Mouse (Mus musculus) heart, embryonic 16.5 days (tissue): ENCODE measurements around the gene Zfyve21. TPM values are rescaled to one million over a fixed set of nuclear protein-coding genes. Genes with fewer than 3 reads are reported as not detected.

Source experiments
- ATAC-seq: fragments of 200-750 bp; cut with Nextera tagmentation; replicated peaks from 2 replicates; pipeline ENCODE4 v1.8.0; 2017; ENCODE audit warnings: moderate number of reproducible peaks; ENCODE audit not compliant: insufficient read depth, low FRiP score; ENCODE audit errors: extremely low read depth
- H3K27ac ChIP-seq: fragments of 300-500 bp; sonication (generic); 2 replicates; pipeline ENCODE4 v1.5.1; 2014; ENCODE audit warnings: mild to moderate bottlenecking, low read length, control low read depth, moderate library complexity
- H3K27me3 ChIP-seq: fragments of 300-500 bp; sonication (generic); 2 replicates; pipeline ENCODE4 v1.6.1; 2014; ENCODE audit warnings: low read length, mixed read lengths; ENCODE audit not compliant: control insufficient read depth, insufficient read depth
- H3K36me3 ChIP-seq: fragments of 300-500 bp; sonication (generic); 2 replicates; pipeline ENCODE4 v1.6.1; 2014; ENCODE audit not compliant: control insufficient read depth, insufficient read depth
- H3K4me1 ChIP-seq: fragments of 300-500 bp; sonication (generic); 2 replicates; pipeline ENCODE4 v1.6.1; 2014; ENCODE audit warnings: low read length, mixed read lengths; ENCODE audit not compliant: control insufficient read depth, insufficient read depth
- H3K4me2 ChIP-seq: fragments of 300-500 bp; sonication (generic); 2 replicates; pipeline ENCODE4 v1.6.1; 2014; ENCODE audit warnings: low read depth, mild to moderate bottlenecking, control low read depth, low read length
- H3K4me3 ChIP-seq: fragments of 300-500 bp; sonication (generic); 2 replicates; pipeline ENCODE4 v1.5.1; 2014; ENCODE audit warnings: mild to moderate bottlenecking, control low read depth, low read length
- H3K9ac ChIP-seq: fragments of 300-500 bp; sonication (generic); 2 replicates; pipeline ENCODE4 v1.6.1; 2014; ENCODE audit warnings: low read length, control low read depth
- H3K9me3 ChIP-seq: fragments of 300-500 bp; sonication (generic); replicated peaks from 2 replicates; pipeline ENCODE4 v1.6.1; 2016; ENCODE audit warnings: low read length; ENCODE audit not compliant: control insufficient read depth
- WGBS: fragments of 180-500 bp; shearing (Covaris S2); extraction: QIAGEN DNeasy Blood & Tissue Kit; methylation state at CpG from one replicate; pipeline ENCODE4 v1.1.7; 2014; 5-methylcytosine and 5-hydroxymethylcytosine counted together
- polyA plus RNA-seq: library from polyadenylated mRNA; unstranded; fragments of >200 nt; fragmentation: Nextera tagmentation; extraction: Ambion mirVana; gene quantifications from 2 replicates; pipeline ENCODE4 v1.2.1, GENCODE M21; 2015

The Zfyve21 gene
- 111 and 124 TPM in 2 replicates for polyA plus RNA-seq

GRCm38 (mm10) chr12:111813766-111814617, at the start of gene Zfyve21, which contains the start of gene Xrcc3:
TSS of gene Zfyve21 (plus strand) at chr12:111814170.
TSS of gene Xrcc3 (minus strand) at chr12:111813873.
- peak within 1 kb of the TSS; percentile 95 for H3K4me2 ChIP-seq
- ATAC-seq: peak; percentile 97
- no peaks in the 10 kb centered on the region for H3K9me3 ChIP-seq
- no peaks in the 10 kb centered on the region for H3K27me3 ChIP-seq
- peak within 1 kb of the TSS; percentile 64 for H3K4me3 ChIP-seq
- H3K4me1 ChIP-seq: peaks cover 39% of the 10 kb centered on the region
- H3K36me3 ChIP-seq: no peaks in the 10 kb centered on the region
- under 1% methylated on average over 87 of the region's 87 CpGs for WGBS
- H3K27ac ChIP-seq: peak within 1 kb of the TSS; percentile 97
- H3K9ac ChIP-seq: peak within 1 kb of the TSS; percentile 86

- ATAC-seq: no peak; the same call in 1 of the 2 replicates
- no peak overlapping the region for H3K4me3 ChIP-seq
- H3K4me2 ChIP-seq: peak overlapping the region; percentile 25
- peaks cover 2% of the 10 kb centered on the region; the same call in 1 of the 2 replicates for H3K36me3 ChIP-seq
- 44% methylated on average over 16 of the region's 16 CpGs for WGBS
- no peaks in the 10 kb centered on the region for H3K9me3 ChIP-seq
- peak overlapping the region; percentile 8; the same call in 1 of the 2 replicates for H3K9ac ChIP-seq
- H3K27ac ChIP-seq: peak overlapping the region; percentile 34
- H3K27me3 ChIP-seq: no peaks in the 10 kb centered on the region
- H3K4me1 ChIP-seq: peaks cover 45% of the 10 kb centered on the region
These were observed 47.4 kb upstream of the Zfyve21 start for GRCm38 (mm10) chr12:111766313-111767236.

GRCm38 (mm10) chr12:111768322-111768928, 45.5 kb upstream of the Zfyve21 start:
- no peaks in the 10 kb centered on the region for H3K9me3 ChIP-seq
- 86% methylated on average over 10 of the region's 10 CpGs for WGBS
- ATAC-seq: no peak
- no peak overlapping the region; the same call in 1 of the 2 replicates for H3K27ac ChIP-seq
- H3K9ac ChIP-seq: no peak overlapping the region
- H3K4me1 ChIP-seq: peaks cover 38% of the 10 kb centered on the region
- no peak overlapping the region for H3K4me3 ChIP-seq
- H3K4me2 ChIP-seq: no peak overlapping the region
- peaks cover 8% of the 10 kb centered on the region for H3K36me3 ChIP-seq
- H3K27me3 ChIP-seq: no peaks in the 10 kb centered on the region

GRCm38 (mm10) chr12:111769306-111769705, 44.7 kb upstream of the Zfyve21 start:
- ATAC-seq: peak; percentile 72
- no peaks in the 10 kb centered on the region for H3K9me3 ChIP-seq
- WGBS: 27% methylated on average over 10 of the region's 10 CpGs
- H3K9ac ChIP-seq: no peak overlapping the region
- peak overlapping the region; percentile 74 for H3K27ac ChIP-seq
- no peaks in the 10 kb centered on the region for H3K27me3 ChIP-seq
- H3K4me1 ChIP-seq: peaks cover 38% of the 10 kb centered on the region
- H3K4me3 ChIP-seq: no peak overlapping the region
- H3K4me2 ChIP-seq: no peak overlapping the region
- peaks cover 15% of the 10 kb centered on the region for H3K36me3 ChIP-seq

- Histone ChIP-seq H3K36me3 (peaks cover 21% of the 10 kb centered on the region), H3K9me3 (no peaks in the 10 kb centered on the region), H3K4me1 (peaks cover 38% of the 10 kb centered on the region), H3K27me3 (no peaks in the 10 kb centered on the region), H3K27ac (peak overlapping the region; percentile 74), H3K4me2 (no peak overlapping the region), H3K4me3 (no peak overlapping the region), H3K9ac (0 out of 2 replicates have a peak overlapping the region, but pooled peaks have one; percentile 39)
- ATAC-seq: 0 out of 2 replicates have a peak, but pooled peaks have one; percentile 42
- WGBS: 38% methylated on average over 9 of the region's 9 CpGs
These were observed 44.0 kb upstream of the Zfyve21 start for GRCm38 (mm10) chr12:111769816-111770577.

GRCm38 (mm10) chr12:111770651-111771050, 43.3 kb upstream of the Zfyve21 start:
- Histone ChIP-seq H3K9me3 (no peaks in the 10 kb centered on the region), H3K27ac (no peak overlapping the region), H3K27me3 (no peaks in the 10 kb centered on the region), H3K9ac (no peak overlapping the region), H3K36me3 (peaks cover 26% of the 10 kb centered on the region), H3K4me2 (no peak overlapping the region), H3K4me1 (peaks cover 36% of the 10 kb centered on the region), H3K4me3 (no peak overlapping the region)
- ATAC-seq: no peak
- whole genome bisulfite sequencing: 80% methylated on average over 10 of the region's 10 CpGs

- no peak overlapping the region for H3K4me2 ChIP-seq
- no peak for ATAC-seq
- no peaks in the 10 kb centered on the region for H3K9me3 ChIP-seq
- 81% methylated on average over 16 of the region's 16 CpGs for WGBS
- peaks cover 59% of the 10 kb centered on the region for H3K36me3 ChIP-seq
- H3K4me3 ChIP-seq: no peak overlapping the region
- no peaks in the 10 kb centered on the region for H3K27me3 ChIP-seq
- H3K9ac ChIP-seq: no peak overlapping the region
- no peak overlapping the region for H3K27ac ChIP-seq
- peaks cover 14% of the 10 kb centered on the region for H3K4me1 ChIP-seq
These were observed 39.8 kb upstream of the Zfyve21 start for GRCm38 (mm10) chr12:111774156-111774555.

- Histone ChIP-seq H3K4me3 (no peak overlapping the region), H3K9ac (no peak overlapping the region), H3K36me3 (peaks cover 66% of the 10 kb centered on the region), H3K4me1 (peaks cover 7% of the 10 kb centered on the region), H3K27me3 (no peaks in the 10 kb centered on the region), H3K27ac (no peak overlapping the region), H3K9me3 (no peaks in the 10 kb centered on the region), H3K4me2 (no peak overlapping the region)
- 76% methylated on average over 15 of the region's 15 CpGs for WGBS
- ATAC-seq: no peak
These were observed 39.1 kb upstream of the Zfyve21 start for GRCm38 (mm10) chr12:111774845-111775244.
